Mouse (Mus musculus) granulocyte monocyte progenitor cell, adult 5-6 weeks (primary cell): ENCODE measurements around the gene Pmpca. TPM values are rescaled to one million over a fixed set of nuclear protein-coding genes. Genes with fewer than 3 reads are reported as not detected.

Experiments
- total RNA-seq, 2 experiments: library from RNA; stranded (forward) in 1 of 2; stranded (reverse) in 1 of 2; fragments of 200-712, 200-1000 nt in 1 of 2; fragments of >200 nt in 1 of 2; fragmentation: Nextera tagmentation in 1 of 2; gene quantifications; 2 replicates each; pipeline ENCODE4 v1.2.3; 2014 to 2017

Gene Pmpca
- total RNA-seq, 2 experiments from 2014 or later, result 49.2 to 60.0 TPM

Other genes starting within 250 kb of the Pmpca start
- gene Lhx3, start 181.1 kb upstream of the Pmpca start, total RNA-seq (2014; fragmentation: Nextera tagmentation), result not detected in 2 replicates
- gene Lhx3, start 181.1 kb upstream of the Pmpca start, total RNA-seq (2017), result not detected in 2 replicates
- gene Qsox2, start 151.8 kb upstream of the Pmpca start, total RNA-seq (2014; fragmentation: Nextera tagmentation), result 10.9 and 11.5 TPM in 2 replicates
- 4.8 and 7.1 TPM in 2 replicates for gene Qsox2, start 151.8 kb upstream of the Pmpca start, total RNA-seq (2017)
- not detected in 2 replicates for gene Ccdc187, start 94.8 kb upstream of the Pmpca start, total RNA-seq (2014; fragmentation: Nextera tagmentation)
- gene Ccdc187, start 94.8 kb upstream of the Pmpca start, total RNA-seq (2017), result not detected in 2 replicates
- 7.0 and 16.3 TPM in 2 replicates for gene Gpsm1, start 73.8 kb upstream of the Pmpca start, total RNA-seq (2014; fragmentation: Nextera tagmentation)
- 10.6 and 13.8 TPM in 2 replicates for gene Gpsm1, start 73.8 kb upstream of the Pmpca start, total RNA-seq (2017)
- gene Dnlz, start 37.2 kb upstream of the Pmpca start, total RNA-seq (2014; fragmentation: Nextera tagmentation), result 9.5 and 10.4 TPM in 2 replicates
- gene Dnlz, start 37.2 kb upstream of the Pmpca start, total RNA-seq (2017), result 5.9 and 7.6 TPM in 2 replicates
- gene Card9, start 28.4 kb upstream of the Pmpca start, total RNA-seq (2014; fragmentation: Nextera tagmentation), result 42.3 and 55.8 TPM in 2 replicates
- gene Card9, start 28.4 kb upstream of the Pmpca start, total RNA-seq (2017), result 121 and 122 TPM in 2 replicates
- gene Snapc4, start 8.7 kb upstream of the Pmpca start, total RNA-seq (2014; fragmentation: Nextera tagmentation), result 23.4 and 56.4 TPM in 2 replicates
- gene Snapc4, start 8.7 kb upstream of the Pmpca start, total RNA-seq (2017), result 25.9 and 46.0 TPM in 2 replicates
- gene Entr1, start within 50 bp of the Pmpca start, total RNA-seq (2014; fragmentation: Nextera tagmentation), result 48.3 and 61.2 TPM in 2 replicates
- 42.2 and 42.5 TPM in 2 replicates for gene Entr1, start within 50 bp of the Pmpca start, total RNA-seq (2017)
- gene Inpp5e, start 19.9 kb downstream of the Pmpca start, total RNA-seq (2014; fragmentation: Nextera tagmentation), result 11.2 and 11.6 TPM in 2 replicates
- 4.7 and 6.2 TPM in 2 replicates for gene Inpp5e, start 19.9 kb downstream of the Pmpca start, total RNA-seq (2017)
- 42.3 and 47.0 TPM in 2 replicates for gene Sec16a, start 55.9 kb downstream of the Pmpca start, total RNA-seq (2014; fragmentation: Nextera tagmentation)
- gene Sec16a, start 55.9 kb downstream of the Pmpca start, total RNA-seq (2017), result 29.8 and 32.5 TPM in 2 replicates
- gene Notch1, start 127.3 kb downstream of the Pmpca start, total RNA-seq (2014; fragmentation: Nextera tagmentation), result 19.2 and 22.6 TPM in 2 replicates
- gene Notch1, start 127.3 kb downstream of the Pmpca start, total RNA-seq (2017), result 8.1 and 8.5 TPM in 2 replicates
- 22.7 and 32.6 TPM in 2 replicates for gene Egfl7, start 190.7 kb downstream of the Pmpca start, total RNA-seq (2014; fragmentation: Nextera tagmentation)
- 9.6 and 20.4 TPM in 2 replicates for gene Egfl7, start 190.7 kb downstream of the Pmpca start, total RNA-seq (2017)
- gene Gm20532, start 197.3 kb downstream of the Pmpca start, total RNA-seq (2014; fragmentation: Nextera tagmentation), result not detected in 2 replicates
- gene Gm20532, start 197.3 kb downstream of the Pmpca start, total RNA-seq (2017), result not detected in 2 replicates
- 42.4 and 46.7 TPM in 2 replicates for gene Agpat2, start 215.1 kb downstream of the Pmpca start, total RNA-seq (2014; fragmentation: Nextera tagmentation)
- 50.2 and 55.2 TPM in 2 replicates for gene Agpat2, start 215.1 kb downstream of the Pmpca start, total RNA-seq (2017)
- 11.1 and 13.9 TPM in 2 replicates for gene Fam69b, start 239.1 kb downstream of the Pmpca start, total RNA-seq (2014; fragmentation: Nextera tagmentation)
- gene Fam69b, start 239.1 kb downstream of the Pmpca start, total RNA-seq (2017), result 8.3 and 9.3 TPM in 2 replicates